ENCODE assay signal across 8 mouse cellular contexts in genomic region chr5:142794582-142794981, GRCm38 (mm10). TPM values are rescaled to one million over a fixed set of nuclear protein-coding genes. Genes with fewer than 3 reads are reported as not detected.
A peak's percentile ranks its signal among the peaks of the same experiment; 100 is the strongest.
DNase-seq lines count a peak whose midpoint lies in the region; ATAC-seq and TF ChIP-seq lines count a peak whose summit lies in the region.

No protein-coding gene starts in this region.

- H3K4me2 ChIP-seq in CH12.LX (ENCODE audit: insufficient read depth, low read depth, poor library complexity, severe bottlenecking), result peak overlapping the region; percentile 9; the same call in 1 of the 2 replicates

- peak; percentile 93 to 96 for ATAC-seq in hematopoietic stem cell, adult 5-6 weeks (replicated peaks in 1 of 2; ENCODE audit: insufficient read depth in 1 of 2, low FRiP score in 2 of 2, low TSS enrichment in 1 of 2, low read depth in 1 of 2, poor library complexity in 2 of 2, severe bottlenecking in 2 of 2)

- peak overlapping the region; percentile 62 for H3K27ac ChIP-seq in gastrocnemius, adult 2 months
- H3K27ac ChIP-seq in CH12.LX (ENCODE audit: insufficient read depth, low read depth), result peak overlapping the region; percentile 57

- H3K27me3 ChIP-seq in CH12.LX (replicated peaks), result no peaks in the 10 kb centered on the region

- H3K4me3 ChIP-seq in gastrocnemius, adult 2 months, result peak overlapping the region; percentile 33
- H3K4me3 ChIP-seq in CH12.LX (replicated peaks in 1 of 3; ENCODE audit: low read depth in 2 of 3, low read length in 2 of 3, poor library complexity in 1 of 3), result peak overlapping the region; percentile 55 to 79 (median 69)

- DNase-seq in gastrocnemius, adult 2 months, result peak; percentile 51
- DNase-seq in gastrocnemius, adult 18-20 months (ENCODE audit: low spot score), result no peak
- DNase-seq in CH12.LX (ENCODE audit: extremely low read depth), result peak; percentile 61
- peak; percentile 71 to 80 for DNase-seq in monocyte, adult 2 months (ENCODE audit: low read depth in 1 of 2, low spot score in 2 of 2)
- DNase-seq in thymus, postnatal 4 days, result peak; percentile 82
- no peak for DNase-seq in adrenal gland, adult 8-10 months
- no peak for DNase-seq in right cerebral cortex, adult 2 months (ENCODE audit: low spot score in 2 of 2)

- no peak for TF ChIP-seq EP300 in CH12.LX (IDR thresholded peaks at IDR 0.05; ENCODE audit: low read length)

- H3K4me1 ChIP-seq in CH12.LX (ENCODE audit: control insufficient read depth in 1 of 2, insufficient read depth in 2 of 2), result peaks cover 4 to 19% of the 10 kb centered on the region in 2 experiments; a peak in 2 of 4 replicates

- peak; percentile 77 for TF ChIP-seq POLR2A in CH12.LX (IDR thresholded peaks at IDR 0.05; ENCODE audit: low read depth, low read length)

- no peaks in the 10 kb centered on the region for H3K9me3 ChIP-seq in CH12.LX (replicated peaks; ENCODE audit: low read length)

- in situ Hi-C loops in CH12.LX (cut with MboI; ENCODE audit: low pct_ligation_motif_present, low pct_unique_long_range_greater_than_20kb, low sequenced_read_pairs), result no loop called here

- peaks cover 0 to 26% of the 10 kb centered on the region in 2 experiments for H3K36me3 ChIP-seq in CH12.LX (replicated peaks in 1 of 2; ENCODE audit: control insufficient read depth in 1 of 2, insufficient read depth in 1 of 2, low read length in 1 of 2)

- H3K9ac ChIP-seq in CH12.LX (ENCODE audit: insufficient read depth, low read depth), result peak overlapping the region; percentile 73

- dilution Hi-C loops in CH12.LX (cut with MboI; ENCODE audit: extremely low pct_ligation_motif_present, extremely low pct_unique_long_range_greater_than_20kb, low sequenced_read_pairs), result no loop called here

- TF ChIP-seq RAD21 in CH12.LX (IDR thresholded peaks at IDR 0.05; ENCODE audit: low read depth, low read length), result no peak

- no peak for TF ChIP-seq CTCF in gastrocnemius, adult 2 months (IDR thresholded peaks at IDR 0.05)
- no peak for TF ChIP-seq CTCF in CH12.LX (conservative IDR thresholded peaks at IDR 0.05 in 1 of 2, IDR thresholded peaks at IDR 0.05 in 1 of 2; ENCODE audit: low read depth in 2 of 2, low read length in 2 of 2)

- intact Hi-C loops in gastrocnemius, adult 2 months (cut with DNase I), result no loop called here

- peaks cover 19% of the 10 kb centered on the region; the same call in 1 of the 2 replicates for H3K79me2 ChIP-seq in CH12.LX (replicated peaks; ENCODE audit: control insufficient read depth, extremely low read depth, insufficient read depth, poor library complexity, severe bottlenecking)

TF ChIP-seq in CH12.LX, 34 proteins besides CTCF, POLR2A, EP300 and RAD21:
- TF ChIP-seq IRF4 (IDR thresholded peaks at IDR 0.05; ENCODE audit: low read depth, low read length) (no peak), MAFK (IDR thresholded peaks at IDR 0.05; ENCODE audit: insufficient replicate concordance, low read length) (no peak), UBTF (IDR thresholded peaks at IDR 0.05; ENCODE audit: low read depth, low read length) (no peak), SIN3A (IDR thresholded peaks at IDR 0.05; ENCODE audit: low read length) (peak; percentile 64; the same call in 1 of the 2 replicates), ELF1 (IDR thresholded peaks at IDR 0.05; ENCODE audit: low read depth, low read length) (peak; percentile 91), NELFE (IDR thresholded peaks at IDR 0.05; ENCODE audit: low read depth, low read length) (peak; percentile 70), TBP (conservative IDR thresholded peaks at IDR 0.05; ENCODE audit: low read depth, low read length) (no peak; the same call in 1 of the 2 replicates), MEF2A (IDR thresholded peaks at IDR 0.05; ENCODE audit: borderline replicate concordance, low read depth, low read length) (0 out of 2 replicates have a peak, but pooled peaks have one; percentile 14), SMC3 (IDR thresholded peaks at IDR 0.05; ENCODE audit: low read depth, low read length) (no peak), TCF12 (IDR thresholded peaks at IDR 0.05; ENCODE audit: low read depth, low read length) (peak; percentile 52; the same call in 1 of the 2 replicates), ETS1 (conservative IDR thresholded peaks at IDR 0.05; ENCODE audit: low read depth, low read length) (no peak), USF1 (IDR thresholded peaks at IDR 0.05; ENCODE audit: low read depth, low read length) (no peak), MXI1 (IDR thresholded peaks at IDR 0.05; ENCODE audit: low read depth, low read length) (0 out of 2 replicates have a peak, but pooled peaks have one; percentile 18), POLR2AphosphoS2 (IDR thresholded peaks at IDR 0.05; ENCODE audit: low read depth, low read length) (no peak), RCOR1 (conservative IDR thresholded peaks at IDR 0.05; ENCODE audit: low read depth, low read length) (no peak), MYC (IDR thresholded peaks at IDR 0.05; ENCODE audit: low read depth, low read length) (0 out of 2 replicates have a peak, but pooled peaks have one; percentile 23), HCFC1 (IDR thresholded peaks at IDR 0.05; ENCODE audit: low read depth, low read length) (peak; percentile 61), ZMIZ1 (IDR thresholded peaks at IDR 0.05; ENCODE audit: low read depth, low read length) (peak; percentile 75)

RNA-seq across cellular contexts. Expression of gene Tnrc18, which starts 22.9 kb away (rescaled TPM):
- 10 to 100 TPM; 31.5 to 32.0 TPM for total RNA-seq in gastrocnemius, adult 2 months (2021)
- 10 to 100 TPM; 29.0 to 40.6 TPM for total RNA-seq in gastrocnemius, adult 18-20 months (2021)
- 5.2 and 5.4 TPM in 2 replicates for total RNA-seq in CH12.LX (2012; rRNA removed)
- 0.71 and 0.80 TPM in 2 replicates for total RNA-seq in CH12.LX (2014; rRNA removed)
- 7.7 and 8.0 TPM in 2 replicates for polyA plus RNA-seq in CH12.LX (2012; ENCODE audit: insufficient read length, low read depth)
- total RNA-seq in hematopoietic stem cell, adult 5-6 weeks (2017), result 12.9 and 21.4 TPM in 2 replicates
- 100 to 1,000 TPM in 1 of 4 experiments, 10 to 100 TPM in 3; 75.1 to 117 (median 96.9) TPM for total RNA-seq in adrenal gland, adult 8-10 months (2022)

Comparison
In these comparisons a context has a peak if more than half of its experiments do, and no peak if none do; other contexts are left out.
1. DNase-seq: peak in gastrocnemius, adult 2 months (single experiment), CH12.LX (single experiment), monocyte, adult 2 months (2 of 2) and thymus, postnatal 4 days (single experiment); none in gastrocnemius, adult 18-20 months (single experiment), adrenal gland, adult 8-10 months (single experiment) and right cerebral cortex, adult 2 months (0 of 2).